Mouse (Mus musculus): ENCODE results near the gene Zcchc24.

- no peak for TF ChIP-seq CTCF (conservative IDR thresholded peaks at IDR 0.05; ENCODE audit: insufficient read depth, insufficient read length, low read depth, low read length)
- TF ChIP-seq POLR2A (IDR thresholded peaks at IDR 0.05; ENCODE audit: low read depth, low read length): no peak
These were observed 14.4 kb upstream of the Zcchc24 start for GRCm38 (mm10) chr14:25783220-25783619.

All from kidney, adult 2 months (tissue).